8 mouse cellular contexts compared by ENCODE assay signal in genomic region chr3:69860589-69861521, GRCm38 (mm10). TPM values are rescaled to one million over a fixed set of nuclear protein-coding genes. Genes with fewer than 3 reads are reported as not detected.
A peak's percentile ranks its signal among the peaks of the same experiment; 100 is the strongest.
DNase-seq lines count a peak whose midpoint lies in the region; ATAC-seq and TF ChIP-seq lines count a peak whose summit lies in the region.

No protein-coding gene starts in this region.

- DNase-seq in gastrocnemius, postnatal 10 days, result peak; percentile 11
- DNase-seq in gastrocnemius, adult 8-10 months (ENCODE audit: low spot score in 2 of 2), result no peak
- DNase-seq in cerebellum, adult 9-11 months, result peak; percentile 93
- peak; percentile 56 to 57 for DNase-seq in frontal cortex, postnatal 10 days (ENCODE audit: low spot score in 2 of 2)
- peak; percentile 54 to 69 for DNase-seq in layer of hippocampus, adult 8-10 months (ENCODE audit: low spot score in 2 of 2)
- DNase-seq in liver, postnatal 0 days, result no peak
- peak; percentile 69 to 72 for DNase-seq in right cerebral cortex, adult 2 months (ENCODE audit: low spot score in 2 of 2)
- DNase-seq in spleen, postnatal 4 days (ENCODE audit: low spot score in 2 of 2), result no peak

- H3K27ac ChIP-seq in liver, postnatal 0 days (ENCODE audit: low read depth), result no peak overlapping the region

- peak overlapping the region; percentile 76 for H3K4me2 ChIP-seq in liver, postnatal 0 days (ENCODE audit: low read depth, low read length)

- no peaks in the 10 kb centered on the region for H3K36me3 ChIP-seq in liver, postnatal 0 days (replicated peaks; ENCODE audit: insufficient read depth, low read length)

- H3K9me3 ChIP-seq in liver, postnatal 0 days (ENCODE audit: low read length), result no peaks in the 10 kb centered on the region

- H3K4me3 ChIP-seq in liver, postnatal 0 days (ENCODE audit: low read depth, low read length), result peak overlapping the region; percentile 40

- WGBS in liver, postnatal 0 days (ENCODE audit: insufficient replicate concordance), result 2% methylated on average over 40 of the region's 40 CpGs

- TF ChIP-seq CTCF in liver, postnatal 0 days (IDR thresholded peaks at IDR 0.05; ENCODE audit: low read depth), result peak; percentile 25; the same call in 1 of the 2 replicates

- no peak for TF ChIP-seq EP300 in liver, postnatal 0 days (IDR thresholded peaks at IDR 0.05; ENCODE audit: low read depth)

- H3K9ac ChIP-seq in liver, postnatal 0 days (replicated peaks), result no peak overlapping the region

- no peaks in the 10 kb centered on the region for H3K4me1 ChIP-seq in liver, postnatal 0 days (ENCODE audit: insufficient read depth)

- peaks cover 8% of the 10 kb centered on the region; the same call in 1 of the 2 replicates for H3K27me3 ChIP-seq in liver, postnatal 0 days (ENCODE audit: insufficient read depth, low read length)

- ATAC-seq in liver, postnatal 0 days, result no peak

RNA-seq across cellular contexts. Expression of gene Sptssb, which starts 1.1 kb away (rescaled TPM):
- total RNA-seq in gastrocnemius, postnatal 10 days (2021), result not detected
- total RNA-seq in gastrocnemius, adult 8-10 months (2022), result not detected
- 1 to 10 TPM; 1.5 to 2.9 (median 1.7) TPM for total RNA-seq in layer of hippocampus, adult 8-10 months (2022)
- 0.22 and 0.38 TPM in 2 replicates for polyA plus RNA-seq in liver, postnatal 0 days (2015; fragmentation: Nextera tagmentation; extraction: Ambion mirVana)

Comparison
In these comparisons a context has a peak if more than half of its experiments do, and no peak if none do; other contexts are left out.
1. DNase-seq: peak in gastrocnemius, postnatal 10 days (single experiment), cerebellum, adult 9-11 months (single experiment), frontal cortex, postnatal 10 days (2 of 2), layer of hippocampus, adult 8-10 months (2 of 2) and right cerebral cortex, adult 2 months (2 of 2); none in gastrocnemius, adult 8-10 months (0 of 2), liver, postnatal 0 days (single experiment) and spleen, postnatal 4 days (0 of 2).